Mouse (Mus musculus) common myeloid progenitor, adult 5-6 weeks (primary cell): ENCODE results near the gene Rdh1. TPM values are rescaled to one million over a fixed set of nuclear protein-coding genes. Genes with fewer than 3 reads are reported as not detected.
"Not testable (repeated sequence)": the region's sequence is repeated elsewhere in the genome, so short reads cannot be mapped to it uniquely, and the experiment has no call there.

Source experiments
- ATAC-seq: replicated peaks from 2 replicates; pipeline ENCODE4 v1.8.0; 2016; ENCODE audit warnings: low read depth, mild to moderate bottlenecking, moderate TSS enrichment, inconsistent platforms; ENCODE audit not compliant: poor library complexity, severe bottlenecking
- total RNA-seq: library from RNA; stranded (forward); fragments of 200-1000, 187-1606 nt; gene quantifications from 2 replicates; pipeline ENCODE4 v1.2.3, GENCODE M21; 2017

The Rdh1 gene
- total RNA-seq, 1 experiment from 2014 or later, result not detected

DNA sequence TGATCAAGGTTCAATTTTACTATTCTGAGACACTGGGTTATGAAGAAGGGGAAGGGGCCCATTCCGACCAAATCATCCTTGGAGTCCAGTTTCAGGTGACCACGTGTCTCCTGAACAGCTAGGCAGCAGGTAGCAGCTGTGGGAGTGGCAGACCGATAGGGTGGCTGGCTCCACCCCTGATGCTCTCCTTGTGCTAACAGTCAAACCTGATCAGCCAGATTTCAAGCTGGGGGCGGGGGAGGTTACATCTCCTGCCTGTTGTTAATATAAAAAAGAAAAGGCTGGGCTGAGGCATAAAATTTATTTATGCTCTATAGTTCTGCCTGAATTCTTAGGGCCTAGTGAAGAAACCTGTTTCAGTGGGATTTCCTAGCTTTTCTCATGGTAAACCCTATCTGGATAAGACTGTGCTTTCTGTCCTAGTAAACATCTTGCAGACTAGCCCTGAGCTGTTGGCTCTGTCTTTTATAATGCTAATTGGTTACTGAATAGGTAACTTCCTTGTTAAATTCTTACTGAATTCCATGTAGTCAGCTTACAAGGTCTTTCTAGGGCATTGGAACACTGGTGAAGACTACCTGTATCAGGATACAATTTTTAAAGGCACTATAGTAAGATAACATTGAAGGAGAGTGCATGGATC, 57.9 kb downstream of the Rdh1 start:
- not testable (repeated sequence) for ATAC-seq

Other genes starting within 250 kb of the Rdh1 start
- gene Ndufa4l2, start 244.8 kb upstream of the Rdh1 start, total RNA-seq, result not detected in 2 replicates
- 115 and 119 TPM in 2 replicates for gene Shmt2, start 237.3 kb upstream of the Rdh1 start, total RNA-seq
- not detected in 2 replicates for gene Nxph4, start 225.2 kb upstream of the Rdh1 start, total RNA-seq
- 0.97 and 3.2 TPM in 2 replicates for gene Lrp1, start 138.6 kb upstream of the Rdh1 start, total RNA-seq
- gene Stat6, start 116.7 kb upstream of the Rdh1 start, total RNA-seq, result 33.1 and 48.3 TPM in 2 replicates
- gene Nemp1, start 92.8 kb upstream of the Rdh1 start, total RNA-seq, result 20.8 and 22.6 TPM in 2 replicates
- 5.7 and 6.8 TPM in 2 replicates for gene Nab2, start 91.2 kb upstream of the Rdh1 start, total RNA-seq
- gene Myo1a, start 54.6 kb upstream of the Rdh1 start, total RNA-seq, result not detected in 2 replicates
- 0.68 TPM in 1 of 2 replicates, not detected in the other for gene Tac2, start 35.2 kb upstream of the Rdh1 start, total RNA-seq
- 4.7 and 5.0 TPM in 2 replicates for gene Zbtb39, start 20.2 kb upstream of the Rdh1 start, total RNA-seq
- not detected in 2 replicates for gene Gpr182, start 8.0 kb upstream of the Rdh1 start, total RNA-seq
- not detected in 2 replicates for gene Rdh16f1, start 66 bp downstream of the Rdh1 start, total RNA-seq
- gene Rdh9, start 16.7 kb downstream of the Rdh1 start, total RNA-seq, result not detected in 2 replicates
- not detected in 2 replicates for gene Rdh16, start 41.4 kb downstream of the Rdh1 start, total RNA-seq
- gene Rdh19, start 90.2 kb downstream of the Rdh1 start, total RNA-seq, result not detected in 2 replicates
- not detected in 2 replicates for gene Rdh16f2, start 106.8 kb downstream of the Rdh1 start, total RNA-seq
- gene Rdh7, start 129.1 kb downstream of the Rdh1 start, total RNA-seq, result not detected in 2 replicates
- not detected in 2 replicates for gene Sdr9c7, start 138.8 kb downstream of the Rdh1 start, total RNA-seq
- gene Hsd17b6, start 247.9 kb downstream of the Rdh1 start, total RNA-seq, result not detected in 2 replicates